Mouse (Mus musculus) MEL (cell line): ENCODE data around the gene Fhdc1.

ENCODE experiments used
- CTCF ChIP-seq, 3 experiments: IDR thresholded peaks in 2 of 3; conservative IDR thresholded peaks in 1 of 3; 2 replicates each; pipeline ENCODE4 v1.5.1; 2011 to 2012; ENCODE audit warnings: low read length in 3 of 3, low read depth in 2 of 3, mild to moderate bottlenecking in 2 of 3, improper control_type of control experiment in 1 of 3, inconsistent platforms in 1 of 3, mixed read lengths in 1 of 3, moderate library complexity in 1 of 3; ENCODE audit not compliant: control insufficient read depth in 1 of 3, insufficient read depth in 1 of 3, poor library complexity in 1 of 3, severe bottlenecking in 1 of 3
- EP300 ChIP-seq, 2 experiments: IDR thresholded peaks; 2 replicates each; pipeline ENCODE4 v1.6.1; 2011; ENCODE audit warnings: improper control_type of control experiment in 2 of 2, low read length in 2 of 2, low read depth in 1 of 2, mild to moderate bottlenecking in 1 of 2
- JUND ChIP-seq: IDR thresholded peaks from 2 replicates; pipeline ENCODE4 v1.6.1; 2011; ENCODE audit warnings: low read depth, mild to moderate bottlenecking, improper control_type of control experiment, low read length

GRCm38 (mm10) chr3:84439431-84440210 lies 40.6 kb downstream of the Fhdc1 start:
- TF ChIP-seq JUND (no peak), EP300 (IDR thresholded peaks at IDR 0.05; ENCODE audit: low read depth in 1 of 2, low read length in 2 of 2) (no peak), CTCF (IDR thresholded peaks at IDR 0.05 in 2 of 3, conservative IDR thresholded peaks at IDR 0.05 in 1 of 3; ENCODE audit: control insufficient read depth in 1 of 3, insufficient read depth in 1 of 3, low read depth in 2 of 3, low read length in 3 of 3, poor library complexity in 1 of 3, severe bottlenecking in 1 of 3) (no peak)
